ENCODE assay signal across 17 mouse cellular contexts in the genomic region with DNA sequence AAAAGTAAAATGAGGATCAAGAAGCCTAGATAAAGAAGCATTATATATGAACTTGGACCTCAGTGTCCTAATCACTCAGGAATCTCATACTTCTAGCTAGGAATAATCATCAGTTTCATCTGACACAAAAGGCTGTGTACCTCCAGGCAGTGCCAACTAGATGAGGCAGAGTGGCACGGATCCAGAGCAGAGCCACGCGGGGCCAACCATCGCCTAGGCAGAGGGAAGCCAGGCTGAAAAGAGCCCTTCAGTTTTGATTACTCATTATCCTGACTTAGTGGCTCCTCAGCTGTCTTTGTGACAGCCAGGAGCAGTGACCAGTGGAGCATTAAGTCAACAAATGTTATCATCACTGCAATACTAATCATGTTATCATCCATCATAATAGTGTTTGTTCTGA.
DNase-seq lines count a peak whose midpoint lies in the region; ATAC-seq and TF ChIP-seq lines count a peak whose summit lies in the region.
"Had no signal": no experiment of that assay in that cellular context is flagged by ENCODE, and none has a peak within 500 bp of the region (broad histone marks: within the 10 kb centered on the region; RNA-seq: fewer than 3 reads in every experiment).

No protein-coding gene starts in this region.

- DNase-seq in layer of hippocampus, adult 2 months (ENCODE audit: low spot score in 2 of 2) = peak; percentile 16 to 43
- no peak for DNase-seq in layer of hippocampus, adult 9-10 months (ENCODE audit: low spot score)
- peak; percentile 31 for DNase-seq in brain, embryonic 14.5 days (ENCODE audit: low read depth)
- DNase-seq in cerebellum, postnatal 10 days = peak; percentile 91 to 94
- peak; percentile 47 for DNase-seq in retina, embryonic 14.5 days (ENCODE audit: low spot score)
- no peak for DNase-seq in heart, postnatal 25 days (ENCODE audit: low spot score)
- DNase-seq: gastrocnemius, postnatal 36 days; kidney, postnatal 4 days; liver, postnatal 0 days; right cerebral cortex, postnatal 14 days had no signal

- intact Hi-C loops in heart, postnatal 25 days (cut with DNase I) = no loop called here

- TF ChIP-seq CTCF in layer of hippocampus, adult 2 months (conservative IDR thresholded peaks at IDR 0.05) = no peak
- no peak for TF ChIP-seq CTCF in brain, embryonic 14.5 days (IDR thresholded peaks at IDR 0.05; ENCODE audit: borderline replicate concordance, extremely low read depth, insufficient read depth, insufficient read length)

- 0 out of 2 replicates have a peak overlapping the region, but pooled peaks have one; percentile 18 for H3K27ac ChIP-seq in layer of hippocampus, adult 2 months
- H3K27ac ChIP-seq: embryonic facial prominence, embryonic 10.5 days; heart, embryonic 15.5 days; intestine, embryonic 15.5 days; neural tube, embryonic 13.5 days had no signal

- no peak for ATAC-seq in megakaryocyte progenitor cell, adult 5-6 weeks (replicated peaks; ENCODE audit: poor library complexity)
- ATAC-seq: forebrain, embryonic 14.5 days; intestine, embryonic 15.5 days; liver, postnatal 0 days had no signal

- no peak for TF ChIP-seq POLR2A in brain, embryonic 14.5 days (IDR thresholded peaks at IDR 0.05; ENCODE audit: borderline replicate concordance, extremely low read depth, insufficient read depth, insufficient read length, poor library complexity, severe bottlenecking)

- H3K4me3 ChIP-seq in layer of hippocampus, adult 2 months = no peak overlapping the region
- H3K4me3 ChIP-seq: embryonic facial prominence, embryonic 10.5 days; heart, embryonic 15.5 days; intestine, embryonic 15.5 days; megakaryocyte, embryonic 14.5 days; neural tube, embryonic 13.5 days had no signal

Comparison
In these comparisons a context has a peak if more than half of its experiments do, and no peak if none do; other contexts are left out.
1. DNase-seq: peak in layer of hippocampus, adult 2 months (2 of 2), brain, embryonic 14.5 days (single experiment), cerebellum, postnatal 10 days (2 of 2) and retina, embryonic 14.5 days (single experiment); none in layer of hippocampus, adult 9-10 months (single experiment) and heart, postnatal 25 days (single experiment).